Mouse (Mus musculus) heart, adult 2 months (tissue): ENCODE results near the gene Cenpv.

Experiments
- CTCF ChIP-seq: fragments of 200-600 bp; IDR thresholded peaks from 2 replicates; pipeline ENCODE4 v1.8.1; 2022; ENCODE audit warnings: antibody characterized with exemption, mild to moderate bottlenecking, moderate library complexity
- POLR2A ChIP-seq: fragments of 200-500 bp; IDR thresholded peaks from 2 replicates; pipeline ENCODE4 v1.6.1; 2011; ENCODE audit warnings: mild to moderate bottlenecking, low read depth, low read length, control low read depth; ENCODE audit not compliant: insufficient read depth

DNA sequence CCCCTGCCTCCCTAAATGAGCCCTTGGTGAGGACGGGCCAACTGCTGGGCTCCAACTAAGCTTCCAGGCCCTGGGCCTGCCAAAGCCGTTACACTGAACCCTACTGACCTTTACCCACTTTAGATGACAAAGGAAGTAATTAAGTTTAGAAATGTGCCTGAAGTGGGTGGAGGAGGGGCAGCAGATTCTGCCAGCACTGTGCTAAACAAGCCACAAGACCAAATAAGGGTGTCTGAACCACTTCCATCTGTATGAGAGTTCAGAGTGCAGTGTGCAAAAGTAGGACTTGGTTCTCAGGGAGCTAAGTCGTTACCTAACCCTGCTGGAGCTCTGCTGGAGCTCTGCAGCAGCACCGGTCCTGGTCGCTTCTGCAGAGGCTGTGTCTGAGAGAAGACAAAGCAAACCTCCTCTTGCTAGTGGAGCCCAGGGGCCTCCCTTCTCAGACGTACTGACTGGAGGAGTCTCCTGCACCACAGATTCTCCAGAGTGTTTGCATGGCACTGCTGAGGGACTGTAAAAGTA lies 44.2 kb downstream of the Cenpv start:
- TF ChIP-seq CTCF (no peak), POLR2A (peak; percentile 46)
